Mouse (Mus musculus) heart, embryonic 16.5 days (tissue): ENCODE measurements at regions not wholly inside any gene's neighbourhood (a gene's known extent, or its start where the extent isn't known, plus 50 kb on each side); places are given as distances from the start of the nearest gene placed in this dataset.

Experiments
- ATAC-seq: fragments of 200-750 bp; cut with Nextera tagmentation; replicated peaks from 2 replicates; pipeline ENCODE4 v1.8.0; 2017; ENCODE audit warnings: moderate number of reproducible peaks; ENCODE audit not compliant: insufficient read depth, low FRiP score; ENCODE audit errors: extremely low read depth
- H3K27ac ChIP-seq: fragments of 300-500 bp; sonication (generic); 2 replicates; pipeline ENCODE4 v1.5.1; 2014; ENCODE audit warnings: mild to moderate bottlenecking, low read length, control low read depth, moderate library complexity
- H3K27me3 ChIP-seq: fragments of 300-500 bp; sonication (generic); 2 replicates; pipeline ENCODE4 v1.6.1; 2014; ENCODE audit warnings: low read length, mixed read lengths; ENCODE audit not compliant: control insufficient read depth, insufficient read depth
- H3K36me3 ChIP-seq: fragments of 300-500 bp; sonication (generic); 2 replicates; pipeline ENCODE4 v1.6.1; 2014; ENCODE audit not compliant: control insufficient read depth, insufficient read depth
- H3K4me1 ChIP-seq: fragments of 300-500 bp; sonication (generic); 2 replicates; pipeline ENCODE4 v1.6.1; 2014; ENCODE audit warnings: low read length, mixed read lengths; ENCODE audit not compliant: control insufficient read depth, insufficient read depth
- H3K4me2 ChIP-seq: fragments of 300-500 bp; sonication (generic); 2 replicates; pipeline ENCODE4 v1.6.1; 2014; ENCODE audit warnings: low read depth, mild to moderate bottlenecking, control low read depth, low read length
- H3K4me3 ChIP-seq: fragments of 300-500 bp; sonication (generic); 2 replicates; pipeline ENCODE4 v1.5.1; 2014; ENCODE audit warnings: mild to moderate bottlenecking, control low read depth, low read length
- H3K9ac ChIP-seq: fragments of 300-500 bp; sonication (generic); 2 replicates; pipeline ENCODE4 v1.6.1; 2014; ENCODE audit warnings: low read length, control low read depth
- H3K9me3 ChIP-seq: fragments of 300-500 bp; sonication (generic); replicated peaks from 2 replicates; pipeline ENCODE4 v1.6.1; 2016; ENCODE audit warnings: low read length; ENCODE audit not compliant: control insufficient read depth
- WGBS: fragments of 180-500 bp; shearing (Covaris S2); extraction: QIAGEN DNeasy Blood & Tissue Kit; methylation state at CpG from one replicate; pipeline ENCODE4 v1.1.7; 2014; 5-methylcytosine and 5-hydroxymethylcytosine counted together

GRCm38 (mm10) chr13:35402856-35403255, 256.8 kb upstream of the Cdyl start:
- WGBS = 67% methylated on average over 2 of the region's 2 CpGs
- H3K4me2 ChIP-seq = no peak overlapping the region
- no peaks in the 10 kb centered on the region for H3K27me3 ChIP-seq
- H3K9ac ChIP-seq = no peak overlapping the region
- no peak for ATAC-seq
- no peaks in the 10 kb centered on the region for H3K36me3 ChIP-seq
- no peak overlapping the region for H3K27ac ChIP-seq
- H3K4me1 ChIP-seq = peaks cover 5% of the 10 kb centered on the region; the same call in 1 of the 2 replicates
- H3K9me3 ChIP-seq = no peaks in the 10 kb centered on the region
- no peak overlapping the region for H3K4me3 ChIP-seq

DNA sequence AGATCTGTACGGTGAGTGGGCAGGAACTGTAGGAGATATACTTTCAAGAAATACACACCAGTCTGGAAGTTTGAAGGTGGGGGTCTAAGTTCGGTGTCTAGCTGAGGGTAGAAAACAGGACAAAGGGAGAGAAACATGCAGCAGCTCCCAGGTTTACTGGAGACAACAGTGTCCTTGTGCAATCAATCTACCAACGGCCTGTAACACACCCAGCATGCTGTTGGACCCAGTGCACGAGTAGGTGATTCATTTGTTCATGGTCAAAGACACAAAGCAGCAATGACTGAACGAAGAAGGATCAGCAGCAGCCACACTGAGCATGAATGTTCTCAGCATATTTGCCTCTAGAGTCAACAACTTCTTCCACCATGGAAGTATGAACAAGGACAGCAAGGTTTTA, 255.2 kb upstream of the Cdyl start:
- Histone ChIP-seq H3K36me3 (no peaks in the 10 kb centered on the region), H3K4me3 (no peak overlapping the region), H3K9ac (no peak overlapping the region), H3K4me1 (0 out of 2 replicates have a peak, but pooled peaks cover 2% of the 10 kb centered on the region), H3K9me3 (no peaks in the 10 kb centered on the region), H3K27me3 (no peaks in the 10 kb centered on the region), H3K27ac (no peak overlapping the region), H3K4me2 (no peak overlapping the region)
- ATAC-seq = no peak
- WGBS = 89% methylated on average over 5 of the region's 5 CpGs

DNA sequence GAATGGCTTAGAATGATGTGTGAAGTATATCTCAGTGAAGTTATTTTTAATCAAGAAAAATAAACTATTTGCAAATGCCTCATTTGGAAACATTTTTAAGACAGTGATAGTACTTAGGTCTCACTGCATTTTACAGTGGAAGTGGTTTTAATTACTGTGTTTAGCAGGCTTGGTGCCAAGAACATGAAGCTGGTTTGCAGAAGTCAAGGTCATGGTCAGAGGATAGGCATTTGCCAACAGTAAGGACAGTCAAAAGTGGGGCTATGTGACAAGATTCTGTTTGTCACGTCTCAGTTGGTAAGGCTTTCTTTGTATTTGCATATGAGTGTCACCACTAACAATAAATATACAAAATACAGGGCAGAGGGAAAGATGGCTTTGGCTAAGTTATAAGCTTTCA, 254.2 kb upstream of the Cdyl start:
- WGBS = 28% methylated on average over 1 of the region's 1 CpGs
- Histone ChIP-seq H3K27me3 (no peaks in the 10 kb centered on the region), H3K9me3 (no peaks in the 10 kb centered on the region), H3K4me3 (no peak overlapping the region), H3K9ac (no peak overlapping the region), H3K4me2 (no peak overlapping the region), H3K27ac (no peak overlapping the region), H3K4me1 (0 out of 2 replicates have a peak, but pooled peaks cover 2% of the 10 kb centered on the region), H3K36me3 (no peaks in the 10 kb centered on the region)
- no peak; the same call in 1 of the 2 replicates for ATAC-seq

DNA sequence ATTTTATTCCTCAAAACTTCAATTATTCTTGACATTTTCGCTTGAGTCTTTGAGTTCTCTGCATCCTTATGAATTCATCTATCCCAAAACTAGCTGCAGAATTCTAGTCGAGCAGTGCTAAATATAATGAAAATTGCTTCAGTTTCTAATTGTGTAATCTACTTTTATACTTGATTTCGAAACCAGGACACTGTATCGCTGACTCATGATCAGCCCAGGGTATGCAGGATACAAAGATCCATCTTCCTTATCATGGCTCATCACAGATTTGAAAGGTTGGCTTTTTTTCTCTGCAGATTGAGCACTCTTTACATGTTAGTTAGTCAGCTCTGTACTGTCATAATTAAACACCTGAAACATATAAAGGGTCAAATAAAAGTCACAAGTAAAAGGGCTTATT, 242.1 kb upstream of the Cdyl start:
- no peak overlapping the region for H3K27ac ChIP-seq
- WGBS = 84% methylated on average over 4 of the region's 4 CpGs
- no peaks in the 10 kb centered on the region for H3K9me3 ChIP-seq
- H3K4me3 ChIP-seq = no peak overlapping the region
- no peaks in the 10 kb centered on the region for H3K4me1 ChIP-seq
- no peaks in the 10 kb centered on the region for H3K36me3 ChIP-seq
- ATAC-seq = no peak
- H3K4me2 ChIP-seq = no peak overlapping the region
- H3K9ac ChIP-seq = no peak overlapping the region
- H3K27me3 ChIP-seq = no peaks in the 10 kb centered on the region

GRCm38 (mm10) chr13:35420076-35420475, 239.6 kb upstream of the Cdyl start:
- H3K4me2 ChIP-seq = no peak overlapping the region
- H3K9me3 ChIP-seq = no peaks in the 10 kb centered on the region
- no peaks in the 10 kb centered on the region for H3K27me3 ChIP-seq
- no peaks in the 10 kb centered on the region for H3K4me1 ChIP-seq
- no peak overlapping the region for H3K9ac ChIP-seq
- WGBS = 77% methylated on average over 3 of the region's 3 CpGs
- no peaks in the 10 kb centered on the region for H3K36me3 ChIP-seq
- H3K27ac ChIP-seq = no peak overlapping the region
- ATAC-seq = no peak
- no peak overlapping the region for H3K4me3 ChIP-seq

- no peaks in the 10 kb centered on the region for H3K36me3 ChIP-seq
- WGBS = 80% methylated on average over 4 of the region's 4 CpGs
- no peak for ATAC-seq
- no peak overlapping the region for H3K27ac ChIP-seq
- no peak overlapping the region for H3K4me2 ChIP-seq
- no peak overlapping the region for H3K9ac ChIP-seq
- H3K9me3 ChIP-seq = no peaks in the 10 kb centered on the region
- no peaks in the 10 kb centered on the region for H3K27me3 ChIP-seq
- no peak overlapping the region for H3K4me3 ChIP-seq
- H3K4me1 ChIP-seq = no peaks in the 10 kb centered on the region
Measured at GRCm38 (mm10) chr13:35426061-35426460, 233.6 kb upstream of the Cdyl start.

- Histone ChIP-seq H3K4me1 (no peaks in the 10 kb centered on the region), H3K27me3 (no peaks in the 10 kb centered on the region), H3K4me3 (no peak overlapping the region), H3K4me2 (no peak overlapping the region), H3K9ac (no peak overlapping the region), H3K27ac (no peak overlapping the region), H3K9me3 (no peaks in the 10 kb centered on the region), H3K36me3 (no peaks in the 10 kb centered on the region)
- ATAC-seq = no peak
- WGBS = 42% methylated on average over 7 of the region's 7 CpGs
Measured at GRCm38 (mm10) chr13:35435173-35435572, 224.5 kb upstream of the Cdyl start.

- H3K4me1 ChIP-seq = peaks cover 1% of the 10 kb centered on the region; the same call in 1 of the 2 replicates
- ATAC-seq = no peak
- no peak overlapping the region for H3K4me3 ChIP-seq
- H3K9me3 ChIP-seq = no peaks in the 10 kb centered on the region
- H3K9ac ChIP-seq = no peak overlapping the region
- H3K27ac ChIP-seq = no peak overlapping the region
- H3K36me3 ChIP-seq = no peaks in the 10 kb centered on the region
- H3K4me2 ChIP-seq = no peak overlapping the region
- no peaks in the 10 kb centered on the region for H3K27me3 ChIP-seq
- WGBS = 79% methylated on average over 3 of the region's 3 CpGs
Measured at GRCm38 (mm10) chr13:35447661-35448060, 212.0 kb upstream of the Cdyl start.

DNA sequence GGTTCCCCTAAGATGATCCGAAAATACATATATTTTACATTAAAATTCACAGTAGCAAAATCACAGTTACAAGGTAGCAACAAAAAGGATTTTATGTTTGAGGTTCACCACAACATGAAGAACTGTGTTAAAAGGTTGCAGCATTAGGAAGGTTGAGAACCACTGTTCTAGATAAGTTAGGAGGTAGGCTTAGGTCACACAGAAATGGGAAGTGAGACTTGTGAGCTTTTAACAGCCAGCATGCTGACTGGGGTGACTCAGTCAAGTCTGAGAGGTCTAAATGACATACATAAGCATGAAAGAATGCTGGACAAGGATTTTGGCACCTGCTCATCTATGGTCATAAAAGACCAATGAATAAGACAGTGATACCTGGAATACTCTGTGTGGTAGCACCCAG, 207.2 kb upstream of the Cdyl start:
- no peaks in the 10 kb centered on the region for H3K9me3 ChIP-seq
- H3K27me3 ChIP-seq = no peaks in the 10 kb centered on the region
- no peak overlapping the region for H3K27ac ChIP-seq
- ATAC-seq = no peak
- no peak overlapping the region for H3K9ac ChIP-seq
- no peaks in the 10 kb centered on the region for H3K36me3 ChIP-seq
- H3K4me1 ChIP-seq = peaks cover 14% of the 10 kb centered on the region
- H3K4me3 ChIP-seq = no peak overlapping the region
- no peak overlapping the region for H3K4me2 ChIP-seq
- 76% methylated on average over 1 of the region's 1 CpGs for WGBS
